ENCODE assay signal across 8 mouse cellular contexts in genomic region chr14:105895961-105896651, GRCm38 (mm10). TPM values are rescaled to one million over a fixed set of nuclear protein-coding genes. Genes with fewer than 3 reads are reported as not detected.
A peak's percentile ranks its signal among the peaks of the same experiment; 100 is the strongest.
DNase-seq lines count a peak whose midpoint lies in the region; ATAC-seq and TF ChIP-seq lines count a peak whose summit lies in the region.

No protein-coding gene starts in this region.

- peak overlapping the region; percentile 77 for H3K4me3 ChIP-seq in bone marrow, adult 2 months (replicated peaks; ENCODE audit: control insufficient read depth, low read depth, low read length)
- peak overlapping the region; percentile 98 for H3K4me3 ChIP-seq in embryonic fibroblast, embryonic 13.5 days (ENCODE audit: insufficient read depth, low read length)
- peak overlapping the region; percentile 91 to 99 for H3K4me3 ChIP-seq in heart, embryonic 14.5 days (ENCODE audit: control insufficient read depth in 1 of 2, insufficient read depth in 1 of 2, low read depth in 1 of 2, low read length in 2 of 2)
- peak overlapping the region; percentile 60 for H3K4me3 ChIP-seq in liver, embryonic 16.5 days (ENCODE audit: low read depth, low read length)
- H3K4me3 ChIP-seq in neural tube, embryonic 11.5 days (ENCODE audit: low read depth, low read length) = peak overlapping the region; percentile 64

- H3K27ac ChIP-seq in bone marrow, adult 2 months (ENCODE audit: control insufficient read depth, insufficient read depth, low read depth, low read length, poor library complexity) = peak overlapping the region; percentile 81
- peak overlapping the region; percentile 99 for H3K27ac ChIP-seq in embryonic fibroblast, embryonic 13.5 days (ENCODE audit: insufficient read depth, low read length)
- peak overlapping the region; percentile 99 to 100 for H3K27ac ChIP-seq in heart, embryonic 14.5 days (replicated peaks in 1 of 2; ENCODE audit: control insufficient read depth in 1 of 2, insufficient read depth in 1 of 2, low read depth in 2 of 2, low read length in 2 of 2)
- peak overlapping the region; percentile 87 for H3K27ac ChIP-seq in liver, embryonic 16.5 days (ENCODE audit: low read length)
- H3K27ac ChIP-seq in neural tube, embryonic 11.5 days (ENCODE audit: low read depth, low read length) = peak overlapping the region; percentile 98

- no peaks in the 10 kb centered on the region for H3K9me3 ChIP-seq in heart, embryonic 14.5 days (ENCODE audit: control insufficient read depth, low read length)
- no peaks in the 10 kb centered on the region for H3K9me3 ChIP-seq in liver, embryonic 16.5 days (replicated peaks; ENCODE audit: control insufficient read depth, low read length)
- no peaks in the 10 kb centered on the region for H3K9me3 ChIP-seq in neural tube, embryonic 11.5 days (ENCODE audit: control insufficient read depth, low read length)

- under 1% methylated on average over 50 of the region's 50 CpGs for WGBS in bone marrow, adult 2 months
- WGBS in heart, embryonic 14.5 days = under 1% methylated on average over 50 of the region's 50 CpGs
- WGBS in liver, embryonic 16.5 days (ENCODE audit: insufficient replicate concordance) = under 1% methylated on average over 50 of the region's 50 CpGs
- WGBS in neural tube, embryonic 11.5 days = under 1% methylated on average over 49 of the region's 50 CpGs

- no peak; the same call in 1 of the 2 replicates for TF ChIP-seq POLR2A in bone marrow, adult 2 months (IDR thresholded peaks at IDR 0.05; ENCODE audit: borderline replicate concordance, control insufficient read depth, low read depth, low read length)
- TF ChIP-seq POLR2A in embryonic fibroblast, embryonic 13.5 days (IDR thresholded peaks at IDR 0.05; ENCODE audit: low read depth, low read length) = peak; percentile 32; the same call in 1 of the 2 replicates

- DNase-seq in 3134 (ENCODE audit: extremely low read depth, insufficient read length, low spot score) = peak; percentile 62
- peak; percentile 70 for DNase-seq in kidney, postnatal 14 days
- peak; percentile 71 for DNase-seq in neural tube, embryonic 11.5 days (ENCODE audit: low spot score)
- DNase-seq in testis, postnatal 10 days (ENCODE audit: low spot score) = peak; percentile 66

- H3K36me3 ChIP-seq in heart, embryonic 14.5 days (ENCODE audit: control insufficient read depth, insufficient read depth, low read length) = peaks cover 20% of the 10 kb centered on the region
- H3K36me3 ChIP-seq in liver, embryonic 16.5 days (ENCODE audit: control insufficient read depth, insufficient read depth) = no peaks in the 10 kb centered on the region
- H3K36me3 ChIP-seq in neural tube, embryonic 11.5 days (ENCODE audit: control insufficient read depth, insufficient read depth, low read length) = no peaks in the 10 kb centered on the region

- ATAC-seq in heart, embryonic 14.5 days (ENCODE audit: insufficient number of reproducible peaks, insufficient read depth, low FRiP score, low read depth) = no peak
- ATAC-seq in liver, embryonic 16.5 days (ENCODE audit: low read depth) = peak; percentile 35
- ATAC-seq in neural tube, embryonic 11.5 days (ENCODE audit: insufficient read depth, low FRiP score, low TSS enrichment) = no peak

- peak overlapping the region; percentile 67 for H3K4me2 ChIP-seq in heart, embryonic 14.5 days (ENCODE audit: low read length)
- peak overlapping the region; percentile 80 for H3K4me2 ChIP-seq in liver, embryonic 16.5 days (ENCODE audit: low read depth, low read length)
- peak overlapping the region; percentile 92 for H3K4me2 ChIP-seq in neural tube, embryonic 11.5 days (ENCODE audit: low read depth)

- no peaks in the 10 kb centered on the region for H3K27me3 ChIP-seq in heart, embryonic 14.5 days (ENCODE audit: control insufficient read depth, insufficient read depth, low read length)
- H3K27me3 ChIP-seq in liver, embryonic 16.5 days (ENCODE audit: control insufficient read depth, insufficient read depth, low read depth, low read length) = peaks cover 42% of the 10 kb centered on the region
- H3K27me3 ChIP-seq in neural tube, embryonic 11.5 days (ENCODE audit: control insufficient read depth, insufficient read depth, low read length) = no peaks in the 10 kb centered on the region

- H3K9ac ChIP-seq in heart, embryonic 14.5 days (ENCODE audit: low read length) = peak overlapping the region; percentile 99
- peak overlapping the region; percentile 60 for H3K9ac ChIP-seq in liver, embryonic 16.5 days (ENCODE audit: low read depth, low read length)
- peak overlapping the region; percentile 84 for H3K9ac ChIP-seq in neural tube, embryonic 11.5 days (ENCODE audit: low read length)

- H3K4me1 ChIP-seq in bone marrow, adult 2 months (ENCODE audit: control insufficient read depth, insufficient read depth, low read length) = no peaks in the 10 kb centered on the region; the same call in 1 of the 2 replicates
- peaks cover 3% of the 10 kb centered on the region; the same call in 1 of the 2 replicates for H3K4me1 ChIP-seq in embryonic fibroblast, embryonic 13.5 days (ENCODE audit: control insufficient read depth, insufficient read depth, low read length)
- H3K4me1 ChIP-seq in heart, embryonic 14.5 days (ENCODE audit: control insufficient read depth in 2 of 2, insufficient read depth in 2 of 2, low read length in 2 of 2) = peaks cover 10 to 18% of the 10 kb centered on the region in 2 experiments; a peak in 3 of 4 replicates
- no peaks in the 10 kb centered on the region; the same call in 1 of the 2 replicates for H3K4me1 ChIP-seq in liver, embryonic 16.5 days (ENCODE audit: control insufficient read depth, low read depth, low read length)
- peaks cover 16% of the 10 kb centered on the region for H3K4me1 ChIP-seq in neural tube, embryonic 11.5 days (ENCODE audit: control insufficient read depth, insufficient read depth, low read length)

- TF ChIP-seq CTCF in bone marrow, adult 2 months (IDR thresholded peaks at IDR 0.05; ENCODE audit: control insufficient read depth, insufficient read depth, low read length) = no peak
- no peak for TF ChIP-seq CTCF in embryonic fibroblast, embryonic 13.5 days (IDR thresholded peaks at IDR 0.05; ENCODE audit: borderline replicate concordance, insufficient read depth, low read length)

RNA-seq across cellular contexts. Expression of gene Spry2, which starts 0.5 kb away (rescaled TPM):
- polyA plus RNA-seq in bone marrow, adult 2 months (2011; ENCODE audit: insufficient read depth, insufficient read length, low replicate concordance, missing spikeins) = 6.2 and 14.5 TPM in 2 replicates
- 41.0 and 48.6 TPM in 2 replicates for polyA plus RNA-seq in embryonic fibroblast, embryonic 13.5 days (2011; ENCODE audit: insufficient read length, low read depth, missing spikeins)
- polyA plus RNA-seq in heart, embryonic 14.5 days (2014; fragmentation: Nextera tagmentation; extraction: Ambion mirVana) = 62.9 and 66.4 TPM in 2 replicates
- polyA plus RNA-seq in liver, embryonic 16.5 days (2015; fragmentation: Nextera tagmentation; extraction: Ambion mirVana) = 2.8 and 3.5 TPM in 2 replicates
- polyA plus RNA-seq in neural tube, embryonic 11.5 days (2014; fragmentation: Nextera tagmentation; extraction: Ambion mirVana) = 26.4 and 30.1 TPM in 2 replicates
